Mouse (Mus musculus) cerebellum, adult (tissue): ENCODE results near the gene Atrip.

Source experiments
- ATAC-seq: cut with Nextera tagmentation; 2 replicates; pipeline ENCODE4 v1.9.2; 2017; ENCODE audit warnings: mild to moderate bottlenecking, moderate library complexity, mixed read lengths; ENCODE audit not compliant: insufficient number of reproducible peaks, low FRiP score, low TSS enrichment

Atrip gene

GRCm38 (mm10) chr9:109040906-109041305 is 33.0 kb downstream of the Atrip start:
- no peak for ATAC-seq

- ATAC-seq: no peak
Measured at GRCm38 (mm10) chr9:109040216-109040615, 33.7 kb downstream of the Atrip start.

- ATAC-seq: no peak
Measured at GRCm38 (mm10) chr9:109039681-109040080, 34.2 kb downstream of the Atrip start.

- ATAC-seq: no peak; the same call in 1 of the 2 replicates
Measured at GRCm38 (mm10) chr9:109038901-109039364, 35.0 kb downstream of the Atrip start.

GRCm38 (mm10) chr9:109038086-109038895 is 35.6 kb downstream of the Atrip start, which contains the start of gene Shisa5:
Gene Shisa5 (plus strand): TSS chr9:109038565.
- ATAC-seq: no peak

GRCm38 (mm10) chr9:109032435-109032834 is 41.5 kb downstream of the Atrip start:
- ATAC-seq: no peak

- no peak for ATAC-seq
Measured at GRCm38 (mm10) chr9:109031686-109032085, 42.2 kb downstream of the Atrip start.

GRCm38 (mm10) chr9:109031001-109031400 is 42.9 kb downstream of the Atrip start:
- ATAC-seq: no peak

GRCm38 (mm10) chr9:109030312-109030711 is 43.6 kb downstream of the Atrip start:
- ATAC-seq: no peak

- no peak for ATAC-seq
Measured at GRCm38 (mm10) chr9:109028919-109029318, 45.0 kb downstream of the Atrip start.

- ATAC-seq: no peak
Measured at GRCm38 (mm10) chr9:109028421-109028820, 45.5 kb downstream of the Atrip start.

- no peak for ATAC-seq
Measured at GRCm38 (mm10) chr9:109027521-109027920, 46.4 kb downstream of the Atrip start.

GRCm38 (mm10) chr9:109022866-109023685 is 50.8 kb downstream of the Atrip start:
- ATAC-seq: no peak

- no peak for ATAC-seq
Measured at GRCm38 (mm10) chr9:109021428-109021827, 52.5 kb downstream of the Atrip start.

- no peak for ATAC-seq
Measured at GRCm38 (mm10) chr9:109016973-109017604, 56.8 kb downstream of the Atrip start.

GRCm38 (mm10) chr9:109015397-109015796 is 58.5 kb downstream of the Atrip start:
- no peak for ATAC-seq

GRCm38 (mm10) chr9:109010316-109010690 is 63.6 kb downstream of the Atrip start:
- ATAC-seq: no peak

GRCm38 (mm10) chr9:109009636-109010315 is 64.1 kb downstream of the Atrip start:
- no peak for ATAC-seq

- no peak for ATAC-seq
Measured at GRCm38 (mm10) chr9:109008994-109009635, 64.8 kb downstream of the Atrip start.

GRCm38 (mm10) chr9:109008081-109008480 is 65.8 kb downstream of the Atrip start:
- ATAC-seq: no peak
